Mouse (Mus musculus): ENCODE measurements at regions not wholly inside any gene's neighbourhood (a gene's known extent, or its start where the extent isn't known, plus 50 kb on each side); places are given as distances from the start of the nearest gene placed in this dataset.

DNA sequence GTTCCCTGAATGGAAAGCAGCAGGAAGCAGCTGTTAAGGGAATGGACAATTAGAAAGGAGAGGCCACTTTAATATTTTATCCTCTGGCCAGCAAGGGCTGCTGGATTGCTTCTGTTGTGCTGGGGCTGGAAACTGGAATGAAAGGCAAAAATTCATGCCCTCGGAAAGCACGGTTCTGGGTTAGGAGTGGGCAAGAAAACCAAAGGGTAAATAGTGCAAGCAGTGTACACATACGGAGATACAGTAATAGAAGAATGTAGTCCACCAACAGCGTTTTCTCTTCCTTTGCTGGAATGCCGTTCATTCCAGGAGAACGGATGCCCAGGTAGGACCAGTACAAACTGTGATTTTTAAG is 50.8 kb upstream of the Zfr start:
- whole genome bisulfite sequencing = 73% methylated on average over 6 of the region's 6 CpGs
- Histone ChIP-seq H3K27me3 (no peaks in the 10 kb centered on the region), H3K4me3 (no peak overlapping the region), H3K36me3 (no peaks in the 10 kb centered on the region), H3K4me2 (no peak overlapping the region), H3K9ac (no peak overlapping the region), H3K9me3 (no peaks in the 10 kb centered on the region; the same call in 1 of the 2 replicates), H3K4me1 (peaks cover 25% of the 10 kb centered on the region), H3K27ac (peak overlapping the region; percentile 52)
- no peak for ATAC-seq (ENCODE audit: insufficient number of reproducible peaks, insufficient read depth, low FRiP score, low TSS enrichment, low read depth)

DNA sequence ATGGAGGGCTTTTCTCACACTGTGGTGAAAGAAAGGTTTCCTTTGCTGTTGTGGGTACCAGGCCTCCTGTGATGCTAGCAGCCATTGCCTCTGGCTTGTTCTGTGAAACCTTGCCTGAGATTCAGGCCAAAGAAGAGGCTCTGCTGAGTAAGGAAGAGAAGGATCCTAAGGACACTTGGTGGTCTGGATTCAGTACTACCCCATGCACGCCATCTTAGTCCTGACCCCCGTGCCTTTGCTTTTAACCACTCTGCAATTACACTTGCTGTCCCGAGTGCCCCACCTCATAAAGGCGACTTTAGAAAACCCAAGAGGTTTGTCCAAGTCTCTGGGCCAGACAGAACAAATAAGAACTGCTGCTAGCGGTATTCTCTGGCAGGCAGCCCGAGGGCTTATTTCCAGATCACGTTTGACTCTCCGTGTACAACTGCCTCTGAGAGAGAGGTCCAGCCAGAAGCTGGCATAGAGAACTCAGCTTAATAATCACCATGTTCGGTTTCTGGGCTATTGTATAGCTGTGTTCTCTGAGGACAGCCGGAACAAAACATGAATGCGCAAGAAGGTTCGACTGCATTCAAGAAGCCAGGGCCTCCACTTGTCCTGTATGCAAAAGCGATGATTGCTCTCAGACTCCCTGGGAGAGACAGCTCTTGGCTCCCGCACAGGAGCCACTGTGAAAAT is 51.3 kb upstream of the Zfr start:
- Histone ChIP-seq H3K27me3 (no peaks in the 10 kb centered on the region), H3K9ac (no peak overlapping the region), H3K27ac (peak overlapping the region; percentile 52), H3K4me1 (peaks cover 25% of the 10 kb centered on the region), H3K4me2 (no peak overlapping the region), H3K4me3 (no peak overlapping the region), H3K9me3 (no peaks in the 10 kb centered on the region; the same call in 1 of the 2 replicates), H3K36me3 (no peaks in the 10 kb centered on the region)
- 52% methylated on average over 14 of the region's 14 CpGs for WGBS
- no peak for ATAC-seq (ENCODE audit: insufficient number of reproducible peaks, insufficient read depth, low FRiP score, low TSS enrichment, low read depth)

DNA sequence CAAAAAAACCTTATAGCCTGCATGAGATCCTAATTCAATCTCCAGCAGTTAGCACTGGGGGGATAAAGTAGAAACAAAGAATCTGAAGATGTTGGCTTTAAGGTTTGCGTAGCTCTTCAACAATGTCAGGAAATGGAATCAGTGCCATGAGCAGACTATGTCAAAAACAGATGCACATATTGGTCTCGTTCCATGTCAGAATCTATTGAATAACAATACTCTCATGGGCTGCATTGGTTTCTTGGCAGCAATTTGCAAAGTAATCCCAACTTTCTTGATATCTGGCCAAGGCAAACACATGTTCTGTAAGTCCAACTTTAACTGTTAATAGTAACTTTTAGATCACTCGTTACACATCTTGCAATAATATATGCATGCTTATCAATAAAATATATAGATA is 58.1 kb upstream of the Sub1 start:
- Histone ChIP-seq H3K36me3 (no peaks in the 10 kb centered on the region), H3K27me3 (no peaks in the 10 kb centered on the region), H3K4me2 (no peak overlapping the region), H3K27ac (peak overlapping the region; percentile 39; the same call in 1 of the 2 replicates), H3K9ac (no peak overlapping the region), H3K4me3 (no peak overlapping the region), H3K4me1 (0 out of 2 replicates have a peak, but pooled peaks cover 6% of the 10 kb centered on the region), H3K9me3 (no peaks in the 10 kb centered on the region)
- no peak for ATAC-seq (ENCODE audit: insufficient number of reproducible peaks, insufficient read depth, low FRiP score, low TSS enrichment, low read depth)
- WGBS = 50% methylated on average over 3 of the region's 3 CpGs

DNA sequence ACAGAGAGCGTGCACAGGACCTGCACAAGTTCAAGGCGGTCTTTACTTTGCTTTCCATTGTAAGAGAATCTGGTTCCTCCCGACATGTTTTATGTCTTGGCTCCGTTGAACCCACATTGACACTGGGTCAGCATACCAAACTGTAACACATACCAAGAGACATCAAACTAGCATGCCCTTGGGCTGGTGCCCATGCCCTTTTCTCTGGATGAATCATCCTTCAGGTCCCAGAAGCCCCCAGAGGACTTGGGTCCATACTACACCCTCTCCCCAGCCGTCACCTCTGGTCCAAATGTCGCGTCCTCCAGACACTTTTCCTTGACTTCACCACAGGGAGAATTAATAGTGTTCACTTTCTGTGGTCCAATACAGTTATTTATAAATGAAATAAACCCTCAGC is 56.8 kb upstream of the Sub1 start:
- no peak overlapping the region for H3K4me3 ChIP-seq
- no peaks in the 10 kb centered on the region for H3K27me3 ChIP-seq
- no peak overlapping the region for H3K9ac ChIP-seq
- no peak overlapping the region for H3K4me2 ChIP-seq
- no peaks in the 10 kb centered on the region for H3K9me3 ChIP-seq
- 92% methylated on average over 7 of the region's 7 CpGs for WGBS
- no peak for ATAC-seq (ENCODE audit: insufficient number of reproducible peaks, insufficient read depth, low FRiP score, low TSS enrichment, low read depth)
- H3K4me1 ChIP-seq = 0 out of 2 replicates have a peak, but pooled peaks cover 6% of the 10 kb centered on the region
- H3K27ac ChIP-seq = no peak overlapping the region
- H3K36me3 ChIP-seq = no peaks in the 10 kb centered on the region

DNA sequence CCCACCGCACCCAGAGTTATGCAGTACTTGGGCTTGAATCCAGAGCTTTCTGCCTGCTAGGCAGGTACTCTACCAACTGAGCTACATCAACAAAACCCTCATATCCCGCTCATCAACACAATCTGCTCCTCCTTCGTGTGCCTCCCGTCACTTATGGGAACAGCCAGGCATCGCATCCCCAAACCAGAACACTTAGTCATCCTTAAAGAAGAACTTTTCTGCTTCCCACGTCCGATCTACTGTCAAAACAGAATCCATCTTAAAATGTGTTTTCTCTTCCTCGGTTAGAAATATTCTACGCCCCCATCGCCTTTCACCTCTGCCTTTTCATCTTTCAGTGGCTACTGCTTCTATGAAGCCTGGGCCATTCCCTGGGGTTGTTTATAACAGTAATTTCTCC is 52.2 kb upstream of the Sub1 start:
- Histone ChIP-seq H3K27ac (no peak overlapping the region), H3K4me3 (no peak overlapping the region), H3K9me3 (no peaks in the 10 kb centered on the region), H3K27me3 (no peaks in the 10 kb centered on the region), H3K4me2 (no peak overlapping the region), H3K9ac (no peak overlapping the region), H3K36me3 (no peaks in the 10 kb centered on the region), H3K4me1 (no peaks in the 10 kb centered on the region)
- 89% methylated on average over 10 of the region's 10 CpGs for WGBS
- ATAC-seq (ENCODE audit: insufficient number of reproducible peaks, insufficient read depth, low FRiP score, low TSS enrichment, low read depth) = no peak

DNA sequence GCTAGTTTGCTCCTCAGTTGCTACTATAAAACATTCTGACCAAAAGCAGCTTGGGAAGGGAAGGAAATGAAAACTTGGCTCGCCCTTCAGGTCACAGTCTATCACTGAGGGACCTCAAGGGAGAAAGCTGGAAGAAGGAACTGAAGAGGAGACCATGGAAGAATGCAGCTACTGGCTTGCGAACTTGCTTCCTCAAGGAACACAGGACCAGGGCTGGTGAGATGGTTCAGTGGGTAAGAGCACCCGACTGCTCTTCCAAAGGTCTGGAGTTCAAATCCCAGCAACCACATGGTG is 51.4 kb upstream of the Sub1 start:
- Histone ChIP-seq H3K4me1 (no peaks in the 10 kb centered on the region), H3K9ac (no peak overlapping the region), H3K4me2 (no peak overlapping the region), H3K9me3 (no peaks in the 10 kb centered on the region), H3K4me3 (no peak overlapping the region), H3K36me3 (no peaks in the 10 kb centered on the region), H3K27ac (no peak overlapping the region), H3K27me3 (no peaks in the 10 kb centered on the region)
- no peak for ATAC-seq (ENCODE audit: insufficient number of reproducible peaks, insufficient read depth, low FRiP score, low TSS enrichment, low read depth)
- 82% methylated on average over 3 of the region's 3 CpGs for WGBS

DNA sequence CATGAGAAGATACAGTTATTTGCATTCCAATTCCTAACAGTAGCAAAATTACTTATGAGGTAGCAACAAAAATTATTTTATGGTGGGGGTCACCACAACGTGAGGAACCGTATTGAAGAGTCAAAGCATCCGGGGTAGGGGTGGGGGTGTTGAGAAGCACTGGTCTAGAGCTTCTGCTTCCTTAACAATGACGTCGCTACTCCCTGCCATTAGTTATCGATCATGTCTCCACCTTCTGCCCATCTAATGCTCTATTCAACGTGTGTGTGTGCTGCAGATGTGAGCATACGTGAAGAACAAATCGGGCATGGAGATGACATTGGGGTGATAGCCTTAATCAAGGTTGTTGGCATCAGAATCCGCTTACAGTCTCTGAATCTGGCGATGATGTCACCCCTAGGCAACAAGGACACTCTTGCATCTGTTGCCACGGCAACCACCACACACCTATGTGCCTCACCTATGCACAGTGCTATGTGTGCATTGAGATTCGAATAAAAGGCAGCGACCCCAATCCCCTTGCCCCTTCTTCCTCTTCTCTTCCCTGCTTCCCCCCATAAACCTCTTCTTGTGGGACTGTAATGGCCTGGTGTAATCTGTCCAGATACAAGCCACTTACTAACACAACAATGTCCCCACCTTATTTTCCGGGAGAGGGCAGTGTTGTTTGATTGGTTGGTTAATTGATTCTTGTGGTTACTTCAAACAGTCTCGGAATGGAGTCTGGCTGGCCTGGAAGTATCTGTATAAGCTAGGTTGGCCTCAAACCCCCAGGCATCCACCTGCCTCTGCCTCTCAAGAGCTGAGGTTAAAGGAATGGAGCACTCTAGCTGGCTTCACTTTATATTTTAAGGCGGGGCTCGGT is 50.8 kb upstream of the Sub1 start:
- H3K27ac ChIP-seq = no peak overlapping the region
- no peak overlapping the region for H3K4me3 ChIP-seq

More for the DNA sequence above, 50.8 kb upstream of the Sub1 start:
- H3K9ac ChIP-seq = no peak overlapping the region
- no peaks in the 10 kb centered on the region for H3K27me3 ChIP-seq
- no peaks in the 10 kb centered on the region for H3K4me1 ChIP-seq
- ATAC-seq (ENCODE audit: insufficient number of reproducible peaks, insufficient read depth, low FRiP score, low TSS enrichment, low read depth) = no peak
- H3K9me3 ChIP-seq = no peaks in the 10 kb centered on the region
- no peaks in the 10 kb centered on the region for H3K36me3 ChIP-seq
- H3K4me2 ChIP-seq = no peak overlapping the region
- WGBS = 87% methylated on average over 18 of the region's 18 CpGs

All from embryonic facial prominence, embryonic 13.5 days (tissue).